8 mouse cellular contexts compared by ENCODE assay signal in the genomic region with DNA sequence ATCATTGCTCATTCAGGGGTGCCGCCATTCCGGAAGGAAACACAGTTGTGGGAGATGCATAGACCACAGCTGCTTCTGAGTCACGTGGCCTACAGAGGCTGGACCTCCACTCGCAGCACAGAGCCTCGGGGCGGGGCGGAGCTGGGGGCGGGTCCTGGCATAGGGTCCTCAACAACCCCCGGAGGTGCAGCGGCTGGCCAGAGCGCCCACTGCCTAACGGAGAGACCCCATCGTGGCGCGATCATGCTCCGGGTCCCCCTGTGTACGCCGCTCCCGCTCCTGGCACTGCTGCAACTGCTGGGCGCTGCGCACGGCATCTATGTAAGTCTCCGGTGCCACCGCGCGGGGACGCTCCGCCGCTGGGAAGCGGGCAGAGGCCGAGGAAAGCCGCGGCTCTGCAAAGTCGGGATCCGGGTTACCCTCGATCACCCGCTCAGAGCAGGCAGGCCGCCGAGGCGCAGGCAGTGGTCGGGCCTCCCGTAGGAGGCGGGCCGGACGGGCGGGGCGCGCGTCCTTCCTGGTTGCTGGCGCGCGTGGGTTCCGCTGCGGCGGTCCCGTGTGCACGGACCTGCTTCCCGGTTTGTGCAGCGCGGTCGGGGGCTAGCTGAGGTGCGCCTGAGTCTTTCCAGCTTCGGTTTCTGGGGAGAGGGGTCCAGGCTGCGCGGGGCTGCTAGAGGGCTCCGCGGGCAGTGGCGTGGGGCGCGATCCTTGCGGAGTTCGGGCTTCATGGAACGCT. TPM values are rescaled to one million over a fixed set of nuclear protein-coding genes. Genes with fewer than 3 reads are reported as not detected.
DNase-seq lines count a peak whose midpoint lies in the region; ATAC-seq and TF ChIP-seq lines count a peak whose summit lies in the region.

A gene (plus strand): TSS at position 128 of the 736 bp plus-strand sequence.
A gene (plus strand): TSS at position 157 of the 736 bp plus-strand sequence.

- DNase-seq in G1E (ENCODE audit: low spot score) = peak; percentile 94
- DNase-seq in cerebellum, adult 18-20 months = peak; percentile 75 to 79
- DNase-seq in heart, postnatal 36 days = peak; percentile 78 to 82
- DNase-seq in layer of hippocampus, adult 18-20 months (ENCODE audit: low spot score in 2 of 2) = peak; percentile 54 to 83
- DNase-seq in lung, adult 18-20 months = peak; percentile 79 to 86
- DNase-seq in testis, postnatal 10 days (ENCODE audit: low spot score) = peak; percentile 87

- peak within 1 kb of the TSS; percentile 88 for H3K9ac ChIP-seq in forebrain, embryonic 16.5 days (replicated peaks; ENCODE audit: low read depth, low read length)
- H3K9ac ChIP-seq in neural tube, embryonic 14.5 days (replicated peaks; ENCODE audit: low read depth, low read length) = peak within 1 kb of the TSS; percentile 82

- H3K4me1 ChIP-seq in G1E (ENCODE audit: insufficient read depth, low read depth, low read length) = peaks cover 28% of the 10 kb centered on the region
- H3K4me1 ChIP-seq in forebrain, embryonic 16.5 days (replicated peaks; ENCODE audit: control insufficient read depth, insufficient read depth, low read length) = peaks cover 11% of the 10 kb centered on the region
- H3K4me1 ChIP-seq in neural tube, embryonic 14.5 days (ENCODE audit: control insufficient read depth, insufficient read depth, low read length) = 0 out of 2 replicates have a peak, but pooled peaks cover 6% of the 10 kb centered on the region

- peak; percentile 88 for ATAC-seq in G1E (ENCODE audit: extremely low read depth, insufficient number of reproducible peaks, low FRiP score, poor library complexity, severe bottlenecking)
- ATAC-seq in forebrain, embryonic 16.5 days = peak; percentile 97
- ATAC-seq in neural tube, embryonic 14.5 days (ENCODE audit: low read depth) = peak; percentile 99

- peak within 1 kb of the TSS; percentile 83 for H3K4me2 ChIP-seq in forebrain, embryonic 16.5 days (ENCODE audit: low read length)
- peak within 1 kb of the TSS; percentile 66 for H3K4me2 ChIP-seq in neural tube, embryonic 14.5 days (ENCODE audit: low read depth, low read length)

- H3K27ac ChIP-seq in forebrain, embryonic 16.5 days (ENCODE audit: low read length) = peak within 1 kb of the TSS; percentile 84
- peak within 1 kb of the TSS; percentile 86 for H3K27ac ChIP-seq in neural tube, embryonic 14.5 days (ENCODE audit: low read depth, low read length)

- H3K27me3 ChIP-seq in G1E (ENCODE audit: insufficient read depth, low read length) = no peaks in the 10 kb centered on the region
- H3K27me3 ChIP-seq in forebrain, embryonic 16.5 days (replicated peaks; ENCODE audit: control insufficient read depth, insufficient read depth, low read length) = no peaks in the 10 kb centered on the region
- H3K27me3 ChIP-seq in neural tube, embryonic 14.5 days (ENCODE audit: control insufficient read depth, insufficient read depth, low read length) = no peaks in the 10 kb centered on the region

- peaks cover 12% of the 10 kb centered on the region for H3K9me3 ChIP-seq in G1E (replicated peaks)
- H3K9me3 ChIP-seq in forebrain, embryonic 16.5 days (ENCODE audit: control insufficient read depth, low read length) = no peaks in the 10 kb centered on the region
- H3K9me3 ChIP-seq in neural tube, embryonic 14.5 days (ENCODE audit: control insufficient read depth, low read length) = no peaks in the 10 kb centered on the region

- peaks cover 32% of the 10 kb centered on the region for H3K36me3 ChIP-seq in G1E (replicated peaks)
- peaks cover 3% of the 10 kb centered on the region; the same call in 1 of the 2 replicates for H3K36me3 ChIP-seq in forebrain, embryonic 16.5 days (ENCODE audit: control insufficient read depth, insufficient read depth)
- no peaks in the 10 kb centered on the region for H3K36me3 ChIP-seq in neural tube, embryonic 14.5 days (ENCODE audit: control insufficient read depth, insufficient read depth, low read length)

- intact Hi-C loops in heart, postnatal 36 days (cut with DNase I) = no loop called here

- peak within 1 kb of the TSS; percentile 98 for H3K4me3 ChIP-seq in G1E (ENCODE audit: low read depth, low read length)
- peak within 1 kb of the TSS; percentile 92 for H3K4me3 ChIP-seq in forebrain, embryonic 16.5 days (replicated peaks; ENCODE audit: low read length)
- H3K4me3 ChIP-seq in neural tube, embryonic 14.5 days (ENCODE audit: low read depth, low read length) = peak within 1 kb of the TSS; percentile 89

- no peak for TF ChIP-seq CTCF in G1E (IDR thresholded peaks at IDR 0.05; ENCODE audit: low read depth, low read length)

- under 1% methylated on average over 71 of the region's 73 CpGs for WGBS in forebrain, embryonic 16.5 days
- WGBS in neural tube, embryonic 14.5 days = under 1% methylated on average over 73 of the region's 73 CpGs

RNA-seq across cellular contexts. Expression of the first gene that starts in this region (rescaled TPM):
- total RNA-seq in G1E (2014; fragmentation: Nextera tagmentation) (18.8 and 26.6 TPM in 2 replicates), G1E (2017) (21.0 and 21.9 TPM in 2 replicates)
- 5.4 and 7.6 TPM in 2 replicates for polyA plus RNA-seq in G1E (2012)
- 23.3 and 23.4 TPM in 2 replicates for polyA plus RNA-seq in forebrain, embryonic 16.5 days (2015; fragmentation: Nextera tagmentation; extraction: Ambion mirVana)
- total RNA-seq in heart, postnatal 36 days (2021) = 10 to 100 TPM; 15.1 to 16.1 TPM
- 10 to 100 TPM; 20.1 to 20.9 TPM for total RNA-seq in layer of hippocampus, adult 18-20 months (2021)
- polyA plus RNA-seq in neural tube, embryonic 14.5 days (2014; fragmentation: Nextera tagmentation; extraction: Ambion mirVana) = 31.2 and 33.1 TPM in 2 replicates

RNA-seq across cellular contexts. Expression of the second gene that starts in this region (rescaled TPM):
- total RNA-seq in G1E (2014; fragmentation: Nextera tagmentation) (4.6 and 6.2 TPM in 2 replicates), G1E (2017) (7.7 and 9.8 TPM in 2 replicates)
- polyA plus RNA-seq in G1E (2012) = 3.5 and 4.6 TPM in 2 replicates
- 7.0 and 9.2 TPM in 2 replicates for polyA plus RNA-seq in forebrain, embryonic 16.5 days (2015; fragmentation: Nextera tagmentation; extraction: Ambion mirVana)
- 1 to 10 TPM; 3.5 to 4.5 TPM for total RNA-seq in heart, postnatal 36 days (2021)
- 10 to 100 TPM; 11.3 to 11.6 TPM for total RNA-seq in layer of hippocampus, adult 18-20 months (2021)
- 2.8 and 4.9 TPM in 2 replicates for polyA plus RNA-seq in neural tube, embryonic 14.5 days (2014; fragmentation: Nextera tagmentation; extraction: Ambion mirVana)

Comparison
In these comparisons a context has a peak if more than half of its experiments do, and no peak if none do; other contexts are left out.
1. Peak in every context shown above with its lines: DNase-seq, ATAC-seq, H3K4me3 ChIP-seq and H3K27ac ChIP-seq.